Mouse (Mus musculus) large intestine, adult 2 months (tissue): ENCODE measurements at regions not wholly inside any gene's neighbourhood (a gene's known extent, or its start where the extent isn't known, plus 50 kb on each side); places are given as distances from the start of the nearest gene placed in this dataset.

Experiments used
- DNase-seq: peaks from one replicate; pipeline ENCODE4 v3.0.0-alpha.2; 2012; ENCODE audit warnings: low read depth, low spot score
- WGBS: fragments of 180-500 bp; shearing (Covaris S2); methylation state at CpG from one replicate; pipeline ENCODE4 v1.1.7; 2018; 5-methylcytosine and 5-hydroxymethylcytosine counted together

DNA sequence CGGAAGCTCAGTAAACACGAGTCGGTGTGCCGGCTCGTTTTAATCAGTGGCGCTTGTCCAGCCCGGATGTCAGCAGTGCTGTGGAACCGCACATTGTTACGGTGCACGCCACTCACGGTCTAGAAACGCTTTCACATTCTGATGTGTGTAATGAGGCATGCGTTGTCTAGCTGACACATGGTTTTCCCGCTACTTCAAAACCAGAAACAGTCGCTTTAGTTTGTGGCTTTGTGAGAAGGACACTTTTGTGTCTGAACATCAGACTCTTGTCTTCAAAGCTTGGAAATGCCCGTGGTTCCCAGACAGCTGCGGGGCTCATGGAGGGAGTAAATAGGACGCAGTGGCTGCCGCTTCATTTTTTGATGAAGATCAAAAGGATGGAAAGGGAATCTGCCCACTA is 77.0 kb upstream of the Lgr5 start:
- WGBS = 64% methylated on average over 19 of the region's 19 CpGs

DNA sequence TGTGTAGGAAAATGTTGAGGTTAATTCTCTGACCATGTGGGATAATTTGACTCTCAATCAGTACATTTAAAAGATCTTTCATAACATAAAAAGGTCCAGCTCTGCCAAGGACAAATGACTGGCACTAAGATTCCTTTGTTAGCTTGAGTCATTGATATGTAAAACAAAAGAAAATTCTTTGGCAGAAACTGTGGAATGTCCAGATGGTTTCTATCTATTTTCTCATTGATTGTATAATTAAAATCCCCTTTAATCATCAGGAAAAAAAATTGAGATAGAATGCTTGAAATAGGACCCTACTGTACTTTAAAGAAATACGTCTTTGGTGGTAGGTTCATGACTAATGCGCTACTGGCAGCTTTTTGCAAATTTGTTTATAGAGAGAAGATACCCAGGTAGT is 89.1 kb upstream of the Lgr5 start:
- DNase-seq = no peak
- WGBS = 88% methylated on average over 2 of the region's 2 CpGs

More for the DNA sequence above, 77.0 kb upstream of the Lgr5 start:
- no peak for DNase-seq

- no peak for DNase-seq
- 70% methylated on average over 6 of the region's 6 CpGs for WGBS
Observed at GRCm38 (mm10) chr10:115681115-115681514, 93.5 kb upstream of the Lgr5 start.

GRCm38 (mm10) chr10:115691939-115692338 is 104.4 kb upstream of the Lgr5 start:
- no peak for DNase-seq
- 95% methylated on average over 4 of the region's 4 CpGs for WGBS

GRCm38 (mm10) chr10:115693986-115694833 is 106.6 kb upstream of the Lgr5 start:
- WGBS = 88% methylated on average over 22 of the region's 22 CpGs
- DNase-seq = no peak

GRCm38 (mm10) chr10:115702358-115702757 is 114.3 kb upstream of the Tspan8 start:
- DNase-seq = no peak
- WGBS = 43% methylated on average over 3 of the region's 3 CpGs

GRCm38 (mm10) chr10:115708623-115709022 is 108.0 kb upstream of the Tspan8 start:
- WGBS = 53% methylated on average over 14 of the region's 14 CpGs

GRCm38 (mm10) chr10:115713896-115714295 is 102.7 kb upstream of the Tspan8 start:
- peak; percentile 50 for DNase-seq
- WGBS = 14% methylated on average over 6 of the region's 6 CpGs

More at GRCm38 (mm10) chr10:115708623-115709022, 108.0 kb upstream of the Tspan8 start:
- DNase-seq = no peak

- no peak for DNase-seq
- 71% methylated on average over 9 of the region's 9 CpGs for WGBS
Observed at GRCm38 (mm10) chr10:115716178-115716577, 100.5 kb upstream of the Tspan8 start.

- no peak for DNase-seq
- 93% methylated on average over 8 of the region's 8 CpGs for WGBS
Observed at GRCm38 (mm10) chr10:115717064-115717463, 99.6 kb upstream of the Tspan8 start.

- 85% methylated on average over 3 of the region's 3 CpGs for WGBS
- no peak for DNase-seq
Observed at GRCm38 (mm10) chr10:115722589-115722988, 94.0 kb upstream of the Tspan8 start.

- DNase-seq = no peak
- 87% methylated on average over 10 of the region's 10 CpGs for WGBS
Observed at GRCm38 (mm10) chr10:115742634-115743347, 73.8 kb upstream of the Tspan8 start.

- WGBS = 77% methylated on average over 2 of the region's 2 CpGs
Observed at GRCm38 (mm10) chr10:115749844-115750243, 66.8 kb upstream of the Tspan8 start.

GRCm38 (mm10) chr10:115750250-115750649 is 66.4 kb upstream of the Tspan8 start:
- 62% methylated on average over 5 of the region's 5 CpGs for WGBS
- no peak for DNase-seq

More at GRCm38 (mm10) chr10:115749844-115750243, 66.8 kb upstream of the Tspan8 start:
- DNase-seq = no peak

- DNase-seq = no peak
- 66% methylated on average over 1 of the region's 1 CpGs for WGBS
Observed at GRCm38 (mm10) chr10:115758667-115759066, 58.0 kb upstream of the Tspan8 start.
